Mouse (Mus musculus) CH12.LX (cell line): ENCODE measurements around the gene Ulk4. TPM values are rescaled to one million over a fixed set of nuclear protein-coding genes. Genes with fewer than 3 reads are reported as not detected.

ENCODE experiments used
- DNase-seq: peaks from one replicate; pipeline ENCODE4 v3.0.0-alpha.2; 2013; ENCODE audit errors: extremely low read depth
- H3K27ac ChIP-seq: 2 replicates; pipeline ENCODE4 v1.5.1; 2012; ENCODE audit warnings: low read depth, mild to moderate bottlenecking, control low read depth, moderate library complexity; ENCODE audit not compliant: insufficient read depth
- H3K27me3 ChIP-seq: replicated peaks from 2 replicates; pipeline ENCODE3; 2012; ENCODE audit warnings: inconsistent platforms
- H3K36me3 ChIP-seq, 2 experiments: replicated peaks in 1 of 2; 2 replicates each; pipeline versions ENCODE3 to v1.6.1; 2012; ENCODE audit warnings: inconsistent platforms in 1 of 2, low read length in 1 of 2, mild to moderate bottlenecking in 1 of 2, mixed read lengths in 1 of 2, moderate library complexity in 1 of 2; ENCODE audit not compliant: control insufficient read depth in 1 of 2, insufficient read depth in 1 of 2
- H3K4me1 ChIP-seq, 2 experiments: 2 replicates each; pipeline ENCODE4 v1.6.1; 2012; ENCODE audit warnings: inconsistent platforms in 1 of 2, moderate library complexity in 1 of 2; ENCODE audit not compliant: insufficient read depth in 2 of 2, control insufficient read depth in 1 of 2
- H3K4me2 ChIP-seq: 2 replicates; pipeline ENCODE4 v1.6.1; 2012; ENCODE audit warnings: low read depth, mild to moderate bottlenecking, control low read depth; ENCODE audit not compliant: poor library complexity, insufficient read depth, severe bottlenecking
- H3K4me3 ChIP-seq, 3 experiments: fragments of 150-350 bp in 1 of 3; sonication (generic) in 1 of 3; replicated peaks in 1 of 3; 2 replicates each; pipeline versions ENCODE3 to v1.5.1; 2011 to 2012; ENCODE audit warnings: low read depth in 2 of 3, low read length in 2 of 3, mild to moderate bottlenecking in 2 of 3, moderate library complexity in 2 of 3, control low read depth in 1 of 3, improper control_type of control experiment in 1 of 3, inconsistent platforms in 1 of 3, mixed read lengths in 1 of 3; ENCODE audit not compliant: poor library complexity in 1 of 3
- H3K79me2 ChIP-seq: replicated peaks from 2 replicates; pipeline ENCODE4 v1.6.1; 2012; ENCODE audit warnings: mild to moderate bottlenecking, moderate library complexity; ENCODE audit not compliant: control insufficient read depth, poor library complexity, insufficient read depth, severe bottlenecking; ENCODE audit errors: extremely low read depth
- H3K9ac ChIP-seq: 2 replicates; pipeline ENCODE4 v1.6.1; 2012; ENCODE audit warnings: low read depth, mild to moderate bottlenecking, control low read depth, moderate library complexity; ENCODE audit not compliant: insufficient read depth
- H3K9me3 ChIP-seq: replicated peaks from 2 replicates; pipeline ENCODE3; 2012; ENCODE audit warnings: low read length, inconsistent platforms, mixed read lengths
- CHD1 ChIP-seq: IDR thresholded peaks from 2 replicates; pipeline ENCODE4 v1.6.1; 2012; ENCODE audit warnings: low read depth, low read length, improper control_type of control experiment, inconsistent platforms
- CHD2 ChIP-seq: IDR thresholded peaks from 2 replicates; pipeline ENCODE4 v1.6.1; 2011; ENCODE audit warnings: low read length, improper control_type of control experiment
- CTCF ChIP-seq, 2 experiments: IDR thresholded peaks in 1 of 2; conservative IDR thresholded peaks in 1 of 2; 2 replicates each; pipeline ENCODE4 v1.5.1; 2011 to 2012; ENCODE audit warnings: low read depth in 2 of 2, low read length in 2 of 2, improper control_type of control experiment in 1 of 2, inconsistent platforms in 1 of 2, mild to moderate bottlenecking in 1 of 2, moderate library complexity in 1 of 2
- ELF1 ChIP-seq: IDR thresholded peaks from 2 replicates; pipeline ENCODE4 v1.6.1; 2014; ENCODE audit warnings: low read depth, mild to moderate bottlenecking, inconsistent platforms, low read length, improper control_type of control experiment
- EP300 ChIP-seq: IDR thresholded peaks from 2 replicates; pipeline ENCODE4 v1.6.1; 2011; ENCODE audit warnings: low read length, improper control_type of control experiment
- IRF4 ChIP-seq: IDR thresholded peaks from 2 replicates; pipeline ENCODE4 v1.6.1; 2014; ENCODE audit warnings: low read depth, mild to moderate bottlenecking, inconsistent platforms, low read length, improper control_type of control experiment
- JUN ChIP-seq: IDR thresholded peaks from 2 replicates; pipeline ENCODE4 v1.6.1; 2011; ENCODE audit warnings: low read depth, mild to moderate bottlenecking, low read length, improper control_type of control experiment, moderate library complexity; ENCODE audit not compliant: insufficient read depth
- KAT2A ChIP-seq: IDR thresholded peaks from 2 replicates; pipeline ENCODE4 v1.6.1; 2012; ENCODE audit warnings: low read length, improper control_type of control experiment, inconsistent platforms; ENCODE audit not compliant: insufficient replicate concordance
- MAFK ChIP-seq: IDR thresholded peaks from 2 replicates; pipeline ENCODE4 v1.6.1; 2011; ENCODE audit warnings: low read length, improper control_type of control experiment; ENCODE audit not compliant: insufficient replicate concordance
- MAZ ChIP-seq: IDR thresholded peaks from 2 replicates; pipeline ENCODE4 v1.6.1; 2012; ENCODE audit warnings: low read depth, mild to moderate bottlenecking, inconsistent platforms, low read length, improper control_type of control experiment, moderate library complexity
- MEF2A ChIP-seq: IDR thresholded peaks from 2 replicates; pipeline ENCODE4 v1.6.1; 2014; ENCODE audit warnings: low read depth, mild to moderate bottlenecking, inconsistent platforms, low read length, improper control_type of control experiment, borderline replicate concordance
- MXI1 ChIP-seq: IDR thresholded peaks from 2 replicates; pipeline ENCODE4 v1.6.1; 2011; ENCODE audit warnings: mild to moderate bottlenecking, low read depth, low read length, improper control_type of control experiment
- NELFE ChIP-seq: IDR thresholded peaks from 2 replicates; pipeline ENCODE4 v1.6.1; 2011; ENCODE audit warnings: low read depth, low read length, improper control_type of control experiment
- NRF1 ChIP-seq: IDR thresholded peaks from 2 replicates; pipeline ENCODE4 v1.6.1; 2014; ENCODE audit warnings: low read depth, mild to moderate bottlenecking, inconsistent platforms, low read length, improper control_type of control experiment, moderate library complexity
- POLR2A ChIP-seq: IDR thresholded peaks from 2 replicates; pipeline ENCODE4 v1.6.1; 2011; ENCODE audit warnings: low read depth, mild to moderate bottlenecking, improper control_type of control experiment, low read length
- RAD21 ChIP-seq: IDR thresholded peaks from 2 replicates; pipeline ENCODE4 v1.6.1; 2011; ENCODE audit warnings: low read depth, mild to moderate bottlenecking, low read length, improper control_type of control experiment, moderate library complexity
- RCOR1 ChIP-seq: conservative IDR thresholded peaks from 2 replicates; pipeline ENCODE4 v1.6.1; 2012; ENCODE audit warnings: low read depth, mild to moderate bottlenecking, inconsistent platforms, low read length, improper control_type of control experiment
- SIN3A ChIP-seq: IDR thresholded peaks from 2 replicates; pipeline ENCODE4 v1.6.1; 2012; ENCODE audit warnings: low read length, improper control_type of control experiment, inconsistent platforms
- SMC3 ChIP-seq: IDR thresholded peaks from 2 replicates; pipeline ENCODE4 v1.6.1; 2011; ENCODE audit warnings: low read depth, low read length, improper control_type of control experiment
- UBTF ChIP-seq: IDR thresholded peaks from 2 replicates; pipeline ENCODE4 v1.6.1; 2012; ENCODE audit warnings: low read depth, mild to moderate bottlenecking, inconsistent platforms, low read length, improper control_type of control experiment, moderate library complexity
- USF1 ChIP-seq: IDR thresholded peaks from 2 replicates; pipeline ENCODE4 v1.6.1; 2014; ENCODE audit warnings: low read depth, mild to moderate bottlenecking, inconsistent platforms, low read length, improper control_type of control experiment
- ZC3H11A ChIP-seq: IDR thresholded peaks from 2 replicates; pipeline ENCODE4 v1.6.1; 2012; ENCODE audit warnings: low read depth, mild to moderate bottlenecking, inconsistent platforms, low read length, improper control_type of control experiment
- ZKSCAN1 ChIP-seq: IDR thresholded peaks from 2 replicates; pipeline ENCODE4 v1.6.1; 2012; ENCODE audit warnings: low read depth, inconsistent platforms, low read length, improper control_type of control experiment, borderline replicate concordance
- ZNF384 ChIP-seq: IDR thresholded peaks from 2 replicates; pipeline ENCODE4 v1.6.1; 2012; ENCODE audit warnings: low read depth, low read length, improper control_type of control experiment, inconsistent platforms
- dilution Hi-C: fragments of 300-500 bp; cut with MboI; formaldehyde crosslinking; loops from 2 replicates; pipeline ENCODE4 v1.14.3; 2020; ENCODE audit warnings: low sequenced_read_pairs; ENCODE audit not compliant: extremely low pct_unique_long_range_greater_than_20kb, extremely low pct_ligation_motif_present
- in situ Hi-C: fragments of 300-500 bp; cut with MboI; formaldehyde crosslinking; loops from 3 replicates; pipeline ENCODE4 v1.14.3; 2019; ENCODE audit warnings: low sequenced_read_pairs, low pct_ligation_motif_present, low pct_unique_long_range_greater_than_20kb, mixed read lengths
- polyA plus RNA-seq: library from polyadenylated mRNA; unstranded; fragments of >175 nt; gene quantifications from 2 replicates; pipeline ENCODE4 v1.2.1, GENCODE M21; 2012; ENCODE audit warnings: low read depth; ENCODE audit not compliant: insufficient read length
- total RNA-seq, 2 experiments: library from RNA; depleted of rRNA; stranded (reverse); fragments of 300-350 nt in 1 of 2; fragments of >200 nt in 1 of 2; gene quantifications; 2 replicates each; pipeline ENCODE4 v1.2.3; 2012 to 2014

Ulk4 gene
- total and polyA plus RNA-seq, 3 experiments, result 1.6 to 25.8 (median 18.5) TPM

GRCm38 (mm10) chr9:121285341-121286324 lies 8.6 kb upstream of the Ulk4 start (continued):
- no peak for TF ChIP-seq NRF1
- TF ChIP-seq MXI1, result peak; percentile 64; the same call in 1 of the 2 replicates
- TF ChIP-seq CHD2, result no peak
- TF ChIP-seq ELF1, result no peak; the same call in 1 of the 2 replicates
- no peak for TF ChIP-seq CTCF (conservative IDR thresholded peaks at IDR 0.05 in 1 of 2, IDR thresholded peaks at IDR 0.05 in 1 of 2; ENCODE audit: low read depth in 2 of 2, low read length in 2 of 2)
- TF ChIP-seq UBTF, result no peak
- peak; percentile 83 for TF ChIP-seq NELFE
- peak; percentile 92 for TF ChIP-seq POLR2A
- no peak for TF ChIP-seq ZC3H11A
- TF ChIP-seq IRF4, result 0 out of 2 replicates have a peak, but pooled peaks have one; percentile 13
- no peak for TF ChIP-seq MAFK
- TF ChIP-seq MEF2A, result no peak; the same call in 1 of the 2 replicates
- TF ChIP-seq MAZ, result no peak
- peak; percentile 39 for TF ChIP-seq JUN
- TF ChIP-seq, all 38 proteins: peak for 13

GRCm38 (mm10) chr9:121284422-121284821 lies 7.4 kb upstream of the Ulk4 start:
- 0 out of 2 replicates have a peak overlapping the region, but pooled peaks have one; percentile 87 for H3K9ac ChIP-seq
- peak overlapping the region; percentile 69; the same call in 1 of the 2 replicates for H3K4me2 ChIP-seq
- in situ Hi-C loops, result no loop called here
- peaks cover 10% of the 10 kb centered on the region for H3K27me3 ChIP-seq
- peaks cover 24% of the 10 kb centered on the region for H3K9me3 ChIP-seq
- H3K4me3 ChIP-seq, result peak overlapping the region; percentile 18 to 89 (median 80)
- TF ChIP-seq EP300, result no peak
- TF ChIP-seq ELF1, result peak; percentile 69
- TF ChIP-seq ZC3H11A, result no peak
- TF ChIP-seq MEF2A, result no peak
- TF ChIP-seq MXI1, result no peak
- TF ChIP-seq CTCF (conservative IDR thresholded peaks at IDR 0.05 in 1 of 2, IDR thresholded peaks at IDR 0.05 in 1 of 2; ENCODE audit: low read depth in 2 of 2, low read length in 2 of 2), result peak; percentile 70 to 78; a peak in 3 of 4 replicates
- TF ChIP-seq CHD2, result no peak
- TF ChIP-seq RAD21, result peak; percentile 23
- 0 out of 2 replicates have a peak, but pooled peaks have one; percentile 20 for TF ChIP-seq ZNF384
- TF ChIP-seq ZKSCAN1, result no peak
- TF ChIP-seq KAT2A, result no peak
- no peak for TF ChIP-seq USF1
- no peak; the same call in 1 of the 2 replicates for TF ChIP-seq CHD1
- TF ChIP-seq SMC3, result peak; percentile 51
- no peak for TF ChIP-seq RCOR1
- TF ChIP-seq SIN3A, result peak; percentile 40; the same call in 1 of the 2 replicates
- peaks cover 3 to 8% of the 10 kb centered on the region in 2 experiments; a peak in 2 of 4 replicates for H3K4me1 ChIP-seq
- no peak overlapping the region for H3K27ac ChIP-seq
- peak; percentile 82 for DNase-seq
- dilution Hi-C loops, result no loop called here
- peaks cover 9% of the 10 kb centered on the region for H3K79me2 ChIP-seq
- H3K36me3 ChIP-seq, result peaks cover 8 to 34% of the 10 kb centered on the region in 2 experiments
